Mouse (Mus musculus): ENCODE measurements at regions not wholly inside any gene's neighbourhood (a gene's known extent, or its start where the extent isn't known, plus 50 kb on each side); places are given as distances from the start of the nearest gene placed in this dataset.

DNA sequence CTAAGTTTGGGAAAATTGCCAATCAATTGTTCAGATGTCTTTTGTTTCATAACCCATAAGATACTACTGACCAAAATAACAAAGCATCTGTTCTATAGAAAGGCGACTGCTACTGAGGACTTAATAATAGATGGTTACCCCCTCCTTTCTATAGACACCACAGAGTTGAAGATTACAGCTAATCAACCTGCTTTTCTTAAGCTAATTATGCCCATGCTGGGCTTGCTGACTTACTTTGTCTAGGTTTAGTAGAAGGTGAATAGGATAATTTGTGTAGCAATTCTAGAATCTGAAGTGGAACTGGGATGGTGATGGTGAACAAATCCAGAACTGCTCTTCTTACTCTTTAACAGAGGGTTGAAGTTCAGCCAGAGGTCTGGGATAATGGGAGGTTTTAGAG, 53.8 kb upstream of the Tbx18 start:
- no peaks in the 10 kb centered on the region for H3K36me3 ChIP-seq (ENCODE audit: control insufficient read depth, insufficient read depth, low read length)
- H3K27ac ChIP-seq (ENCODE audit: control insufficient read depth, insufficient read depth, low read depth, low read length), result no peak overlapping the region
- no peak overlapping the region for H3K4me3 ChIP-seq (ENCODE audit: control insufficient read depth, low read depth, low read length)
- TF ChIP-seq POLR2A (IDR thresholded peaks at IDR 0.05; ENCODE audit: control insufficient read depth, low read depth, low read length) (no peak), CTCF (IDR thresholded peaks at IDR 0.05; ENCODE audit: control insufficient read depth, insufficient read depth, insufficient replicate concordance, low read depth, low read length) (no peak)
- H3K4me1 ChIP-seq (ENCODE audit: control insufficient read depth, insufficient read depth, low read length), result no peaks in the 10 kb centered on the region
- H3K27me3 ChIP-seq (ENCODE audit: control insufficient read depth, insufficient read depth, low read length), result no peaks in the 10 kb centered on the region

DNA sequence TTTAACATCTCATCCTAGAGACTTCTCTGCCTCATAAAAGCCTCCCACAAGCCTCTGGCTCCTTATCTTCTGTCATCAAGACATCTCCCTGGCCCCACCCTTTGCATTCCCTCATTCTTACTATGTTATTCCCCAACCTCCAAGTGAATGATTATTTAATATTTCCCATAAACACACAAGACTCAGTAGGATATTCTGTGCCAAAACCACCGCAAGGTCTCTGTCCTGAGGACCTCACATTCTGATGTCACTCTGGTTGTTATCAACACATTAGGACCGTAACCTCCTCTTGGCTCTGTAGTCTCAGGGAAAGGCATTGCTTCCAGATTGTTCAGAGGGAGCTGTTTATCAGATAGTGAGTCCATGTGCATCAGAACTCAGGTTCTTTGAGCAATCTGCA, 80.7 kb upstream of the Tbx18 start:
- no peaks in the 10 kb centered on the region for H3K27me3 ChIP-seq (ENCODE audit: control insufficient read depth, insufficient read depth, low read length)
- H3K27ac ChIP-seq (ENCODE audit: control insufficient read depth, insufficient read depth, low read depth, low read length), result no peak overlapping the region

DNA sequence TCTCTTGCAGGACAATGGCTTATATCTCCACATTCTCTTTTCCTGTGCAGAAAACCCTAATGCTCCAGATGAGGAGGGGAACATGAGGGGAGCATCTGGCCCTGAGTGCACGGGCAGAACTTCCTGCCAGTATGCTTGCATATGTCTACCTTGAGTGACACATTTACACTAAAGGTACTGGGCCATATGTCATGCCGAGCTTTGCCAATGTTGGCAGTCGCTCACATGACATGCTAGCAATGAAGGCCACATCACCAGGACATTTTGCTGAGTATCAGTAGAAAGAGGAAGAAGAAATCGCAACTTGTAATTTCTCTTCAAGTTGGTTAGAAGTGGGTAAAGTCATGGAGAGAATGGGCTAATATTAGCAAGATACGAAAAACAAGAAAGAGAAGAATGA, 91.2 kb upstream of the Tbx18 start:
- no peaks in the 10 kb centered on the region for H3K4me1 ChIP-seq (ENCODE audit: control insufficient read depth, insufficient read depth, low read length)
- H3K4me3 ChIP-seq (ENCODE audit: control insufficient read depth, low read depth, low read length), result no peak overlapping the region
- H3K36me3 ChIP-seq (ENCODE audit: control insufficient read depth, insufficient read depth, low read length), result no peaks in the 10 kb centered on the region
- TF ChIP-seq CTCF (IDR thresholded peaks at IDR 0.05; ENCODE audit: control insufficient read depth, insufficient read depth, insufficient replicate concordance, low read depth, low read length) (no peak), POLR2A (IDR thresholded peaks at IDR 0.05; ENCODE audit: control insufficient read depth, low read depth, low read length) (no peak)
- no peaks in the 10 kb centered on the region for H3K27me3 ChIP-seq (ENCODE audit: control insufficient read depth, insufficient read depth, low read length)
- H3K27ac ChIP-seq (ENCODE audit: control insufficient read depth, insufficient read depth, low read depth, low read length), result no peak overlapping the region

More for the DNA sequence above, 80.7 kb upstream of the Tbx18 start:
- TF ChIP-seq CTCF (IDR thresholded peaks at IDR 0.05; ENCODE audit: control insufficient read depth, insufficient read depth, insufficient replicate concordance, low read depth, low read length) (no peak), POLR2A (IDR thresholded peaks at IDR 0.05; ENCODE audit: control insufficient read depth, low read depth, low read length) (no peak)
- Histone ChIP-seq H3K36me3 (ENCODE audit: control insufficient read depth, insufficient read depth, low read length) (no peaks in the 10 kb centered on the region), H3K4me3 (ENCODE audit: control insufficient read depth, low read depth, low read length) (no peak overlapping the region), H3K4me1 (ENCODE audit: control insufficient read depth, insufficient read depth, low read length) (no peaks in the 10 kb centered on the region)

DNA sequence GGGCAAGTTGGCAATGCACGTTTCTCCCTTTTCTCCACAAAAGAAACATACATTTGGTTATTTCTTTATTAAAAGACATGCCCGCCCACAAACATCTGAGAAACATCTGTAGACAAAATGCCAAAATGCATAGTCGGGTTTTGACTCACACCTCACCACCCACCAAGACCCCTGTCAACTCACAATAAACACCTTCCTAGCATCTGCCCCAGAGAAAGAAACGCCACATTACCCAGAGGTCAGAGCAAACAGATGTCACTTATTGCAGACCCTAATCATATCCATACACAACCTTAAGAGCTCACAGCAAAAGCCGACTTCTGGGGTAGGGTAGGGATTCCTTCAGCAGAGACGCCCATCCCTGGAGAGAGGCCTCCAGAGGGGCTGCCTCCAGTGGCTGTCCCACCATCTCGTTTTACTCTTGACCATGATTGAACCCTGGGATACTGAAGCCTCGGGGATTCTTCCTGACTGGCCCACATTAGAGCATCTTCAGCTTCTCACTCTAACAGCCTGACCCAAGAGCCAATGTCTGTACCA, 93.7 kb upstream of the Tbx18 start:
- Histone ChIP-seq H3K4me1 (ENCODE audit: control insufficient read depth, insufficient read depth, low read length) (no peaks in the 10 kb centered on the region), H3K4me3 (ENCODE audit: control insufficient read depth, low read depth, low read length) (no peak overlapping the region), H3K27ac (ENCODE audit: control insufficient read depth, insufficient read depth, low read depth, low read length) (no peak overlapping the region), H3K27me3 (ENCODE audit: control insufficient read depth, insufficient read depth, low read length) (no peaks in the 10 kb centered on the region), H3K36me3 (ENCODE audit: control insufficient read depth, insufficient read depth, low read length) (no peaks in the 10 kb centered on the region)
- TF ChIP-seq CTCF (IDR thresholded peaks at IDR 0.05; ENCODE audit: control insufficient read depth, insufficient read depth, insufficient replicate concordance, low read depth, low read length), result no peak
- no peak for TF ChIP-seq POLR2A (IDR thresholded peaks at IDR 0.05; ENCODE audit: control insufficient read depth, low read depth, low read length)

DNA sequence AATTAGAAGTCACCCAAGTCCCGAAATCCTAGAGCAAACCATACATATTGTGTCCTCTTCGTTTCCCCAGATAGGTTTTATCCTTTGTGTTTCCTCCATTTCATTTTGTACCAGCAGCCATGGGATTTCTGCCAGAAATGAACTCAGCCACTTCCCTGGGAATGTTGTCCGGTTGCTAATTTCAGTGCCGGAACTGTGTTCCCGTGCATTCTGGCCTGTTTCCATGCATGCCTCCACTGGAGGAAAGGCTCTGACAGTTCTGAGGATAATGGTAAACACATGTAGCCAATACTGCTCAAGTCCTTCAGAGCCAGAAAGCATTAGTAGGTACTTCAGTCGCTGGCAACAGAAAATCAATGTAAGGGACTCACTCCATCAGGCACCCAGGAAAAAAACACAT, 112.8 kb upstream of the Tbx18 start:
- no peak overlapping the region for H3K27ac ChIP-seq (ENCODE audit: control insufficient read depth, insufficient read depth, low read depth, low read length)

DNA sequence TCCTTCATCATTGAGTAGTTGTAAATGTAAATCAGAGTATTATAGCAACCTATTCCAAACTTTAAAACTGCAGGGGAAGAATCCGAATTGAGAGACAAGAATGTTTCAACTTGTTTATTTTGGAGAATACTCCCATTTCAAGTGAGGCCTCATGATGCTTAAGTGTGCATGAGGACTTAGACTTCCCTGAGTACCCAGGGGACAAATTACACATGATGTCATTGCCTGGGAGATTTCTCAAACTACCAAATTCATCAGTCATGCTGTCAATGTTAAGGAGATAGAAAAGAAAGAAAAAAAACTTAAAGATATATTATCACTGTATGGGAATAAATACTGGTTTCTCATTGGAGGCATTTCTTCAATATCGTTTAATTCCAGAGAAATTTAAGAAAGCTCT, 113.4 kb upstream of the Tbx18 start:
- no peaks in the 10 kb centered on the region for H3K36me3 ChIP-seq (ENCODE audit: control insufficient read depth, insufficient read depth, low read length)
- H3K4me1 ChIP-seq (ENCODE audit: control insufficient read depth, insufficient read depth, low read length), result no peaks in the 10 kb centered on the region
- no peaks in the 10 kb centered on the region for H3K27me3 ChIP-seq (ENCODE audit: control insufficient read depth, insufficient read depth, low read length)
- TF ChIP-seq POLR2A (IDR thresholded peaks at IDR 0.05; ENCODE audit: control insufficient read depth, low read depth, low read length), result no peak
- no peak for TF ChIP-seq CTCF (IDR thresholded peaks at IDR 0.05; ENCODE audit: control insufficient read depth, insufficient read depth, insufficient replicate concordance, low read depth, low read length)
- H3K4me3 ChIP-seq (ENCODE audit: control insufficient read depth, low read depth, low read length), result no peak overlapping the region
- H3K27ac ChIP-seq (ENCODE audit: control insufficient read depth, insufficient read depth, low read depth, low read length), result no peak overlapping the region

More for the DNA sequence above, 112.8 kb upstream of the Tbx18 start:
- Histone ChIP-seq H3K27me3 (ENCODE audit: control insufficient read depth, insufficient read depth, low read length) (no peaks in the 10 kb centered on the region), H3K4me1 (ENCODE audit: control insufficient read depth, insufficient read depth, low read length) (no peaks in the 10 kb centered on the region), H3K4me3 (ENCODE audit: control insufficient read depth, low read depth, low read length) (no peak overlapping the region), H3K36me3 (ENCODE audit: control insufficient read depth, insufficient read depth, low read length) (no peaks in the 10 kb centered on the region)
- no peak for TF ChIP-seq POLR2A (IDR thresholded peaks at IDR 0.05; ENCODE audit: control insufficient read depth, low read depth, low read length)
- TF ChIP-seq CTCF (IDR thresholded peaks at IDR 0.05; ENCODE audit: control insufficient read depth, insufficient read depth, insufficient replicate concordance, low read depth, low read length), result no peak

DNA sequence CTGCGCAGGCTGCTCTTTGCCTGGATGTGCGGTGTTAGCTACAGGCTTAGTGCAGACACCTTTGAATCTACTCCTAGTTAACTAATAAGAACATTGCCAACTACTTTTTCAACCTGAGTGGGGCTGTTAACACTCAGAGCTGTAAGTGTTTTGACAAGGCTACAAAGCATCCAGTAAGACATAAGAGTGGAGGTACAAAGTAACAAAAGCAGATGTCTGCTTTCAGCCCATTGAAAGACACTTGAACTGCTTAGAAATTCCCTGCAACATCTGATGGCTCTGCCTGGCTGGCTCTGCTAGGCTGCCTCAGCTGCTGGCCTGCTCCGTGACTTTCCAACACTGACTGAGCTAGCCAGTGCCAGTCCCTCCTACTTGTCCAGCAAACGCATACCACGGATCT, 117.8 kb upstream of the Tbx18 start:
- no peak for TF ChIP-seq POLR2A (IDR thresholded peaks at IDR 0.05; ENCODE audit: control insufficient read depth, low read depth, low read length)
- TF ChIP-seq CTCF (IDR thresholded peaks at IDR 0.05; ENCODE audit: control insufficient read depth, insufficient read depth, insufficient replicate concordance, low read depth, low read length), result no peak
- no peak overlapping the region for H3K4me3 ChIP-seq (ENCODE audit: control insufficient read depth, low read depth, low read length)
- H3K27me3 ChIP-seq (ENCODE audit: control insufficient read depth, insufficient read depth, low read length), result no peaks in the 10 kb centered on the region
- no peaks in the 10 kb centered on the region for H3K36me3 ChIP-seq (ENCODE audit: control insufficient read depth, insufficient read depth, low read length)
- no peaks in the 10 kb centered on the region for H3K4me1 ChIP-seq (ENCODE audit: control insufficient read depth, insufficient read depth, low read length)
- no peak overlapping the region for H3K27ac ChIP-seq (ENCODE audit: control insufficient read depth, insufficient read depth, low read depth, low read length)

DNA sequence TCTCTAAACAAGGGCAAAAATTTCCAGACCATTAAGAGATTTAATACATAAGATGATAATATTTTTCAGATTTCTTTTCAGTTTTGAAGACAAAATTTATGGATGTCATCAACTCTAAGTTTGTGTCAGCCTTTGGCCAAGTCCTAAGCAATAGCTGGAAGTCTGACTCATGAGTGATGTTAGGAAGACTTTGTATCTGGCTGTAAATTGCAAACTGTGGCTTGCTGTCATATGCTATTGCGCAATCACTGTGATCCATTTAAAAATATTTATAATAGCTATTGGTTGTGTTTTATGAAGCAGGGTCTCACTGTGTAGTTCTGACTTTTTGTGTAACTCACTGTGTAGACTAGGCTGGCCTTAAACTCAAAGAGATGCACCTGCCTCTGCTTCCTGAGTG, 119.1 kb upstream of the Tbx18 start:
- no peaks in the 10 kb centered on the region for H3K4me1 ChIP-seq (ENCODE audit: control insufficient read depth, insufficient read depth, low read length)
- no peak overlapping the region for H3K4me3 ChIP-seq (ENCODE audit: control insufficient read depth, low read depth, low read length)
- no peak for TF ChIP-seq CTCF (IDR thresholded peaks at IDR 0.05; ENCODE audit: control insufficient read depth, insufficient read depth, insufficient replicate concordance, low read depth, low read length)
- TF ChIP-seq POLR2A (IDR thresholded peaks at IDR 0.05; ENCODE audit: control insufficient read depth, low read depth, low read length), result no peak
- no peaks in the 10 kb centered on the region for H3K27me3 ChIP-seq (ENCODE audit: control insufficient read depth, insufficient read depth, low read length)
- no peak overlapping the region for H3K27ac ChIP-seq (ENCODE audit: control insufficient read depth, insufficient read depth, low read depth, low read length)
- no peaks in the 10 kb centered on the region for H3K36me3 ChIP-seq (ENCODE audit: control insufficient read depth, insufficient read depth, low read length)
